Mouse (Mus musculus) embryonic facial prominence, embryonic 14.5 days (tissue): ENCODE measurements at regions not wholly inside any gene's neighbourhood (a gene's known extent, or its start where the extent isn't known, plus 50 kb on each side); places are given as distances from the start of the nearest gene placed in this dataset.

ENCODE experiments used
- ATAC-seq: fragments of 200-750 bp; cut with Nextera tagmentation; 2 replicates; pipeline ENCODE4 v1.8.0; 2017; ENCODE audit warnings: low read depth, moderate number of reproducible peaks, moderate TSS enrichment
- DNase-seq: peaks from one replicate; pipeline ENCODE4 v3.0.0-alpha.2; 2015; ENCODE audit warnings: low spot score
- H3K27ac ChIP-seq: fragments of 300-500 bp; sonication (generic); replicated peaks from 2 replicates; pipeline ENCODE4 v1.5.1; 2014; ENCODE audit warnings: low read depth, mild to moderate bottlenecking, low read length, moderate library complexity
- H3K27me3 ChIP-seq: fragments of 300-500 bp; sonication (generic); replicated peaks from 2 replicates; pipeline ENCODE4 v1.6.1; 2014; ENCODE audit warnings: low read length; ENCODE audit not compliant: control insufficient read depth, insufficient read depth
- H3K36me3 ChIP-seq: fragments of 300-500 bp; sonication (generic); 2 replicates; pipeline ENCODE4 v1.6.1; 2014; ENCODE audit warnings: low read length, mixed read lengths; ENCODE audit not compliant: control insufficient read depth, insufficient read depth
- H3K4me1 ChIP-seq: fragments of 300-500 bp; sonication (generic); 2 replicates; pipeline ENCODE4 v1.6.1; 2014; ENCODE audit warnings: antibody characterized with exemption, low read length; ENCODE audit not compliant: control insufficient read depth, insufficient read depth
- H3K4me2 ChIP-seq: fragments of 300-500 bp; sonication (generic); 2 replicates; pipeline ENCODE4 v1.6.1; 2014; ENCODE audit warnings: low read depth, mild to moderate bottlenecking, low read length, moderate library complexity, mixed read lengths
- H3K4me3 ChIP-seq: fragments of 300-500 bp; sonication (generic); 2 replicates; pipeline ENCODE4 v1.5.1; 2014; ENCODE audit warnings: low read depth, mild to moderate bottlenecking, low read length
- H3K9ac ChIP-seq: fragments of 300-500 bp; sonication (generic); 2 replicates; pipeline ENCODE4 v1.6.1; 2014; ENCODE audit warnings: low read depth, mild to moderate bottlenecking, low read length, moderate library complexity, mixed read lengths
- H3K9me3 ChIP-seq: fragments of 300-500 bp; sonication (generic); 2 replicates; pipeline ENCODE4 v1.6.1; 2016; ENCODE audit warnings: low read length; ENCODE audit not compliant: control insufficient read depth
- WGBS: fragments of 180-500 bp; shearing (Covaris S2); extraction: QIAGEN DNeasy Blood & Tissue Kit; methylation state at CpG from one replicate; pipeline ENCODE4 v1.1.7; 2014; 5-methylcytosine and 5-hydroxymethylcytosine counted together

DNA sequence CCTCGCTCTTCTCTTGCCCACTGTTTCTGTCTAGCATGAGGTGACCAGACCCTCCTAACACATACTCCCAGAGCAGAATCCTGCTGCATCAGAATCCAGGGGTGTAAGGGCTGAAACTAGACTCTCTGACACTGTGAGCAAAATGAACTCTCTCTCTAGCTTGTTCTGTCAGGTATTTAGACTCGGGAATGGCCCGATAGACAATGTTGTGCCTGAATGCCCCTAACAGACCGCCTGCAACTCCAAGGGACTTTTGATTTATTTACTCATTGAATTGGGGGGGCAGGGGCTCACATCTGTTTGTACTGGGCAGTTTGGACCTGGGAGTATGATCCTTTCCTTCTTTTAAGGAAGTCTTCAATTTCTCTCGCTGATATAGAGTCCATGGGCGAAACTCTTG lies 469.3 kb upstream of the Trpc7 start:
- Histone ChIP-seq H3K27ac (no peak overlapping the region), H3K27me3 (no peaks in the 10 kb centered on the region), H3K9me3 (no peaks in the 10 kb centered on the region), H3K4me2 (no peak overlapping the region), H3K4me3 (no peak overlapping the region), H3K36me3 (no peaks in the 10 kb centered on the region), H3K9ac (no peak overlapping the region), H3K4me1 (no peaks in the 10 kb centered on the region)
- 87% methylated on average over 6 of the region's 6 CpGs for WGBS
- no peak for DNase-seq
- no peak for ATAC-seq

DNA sequence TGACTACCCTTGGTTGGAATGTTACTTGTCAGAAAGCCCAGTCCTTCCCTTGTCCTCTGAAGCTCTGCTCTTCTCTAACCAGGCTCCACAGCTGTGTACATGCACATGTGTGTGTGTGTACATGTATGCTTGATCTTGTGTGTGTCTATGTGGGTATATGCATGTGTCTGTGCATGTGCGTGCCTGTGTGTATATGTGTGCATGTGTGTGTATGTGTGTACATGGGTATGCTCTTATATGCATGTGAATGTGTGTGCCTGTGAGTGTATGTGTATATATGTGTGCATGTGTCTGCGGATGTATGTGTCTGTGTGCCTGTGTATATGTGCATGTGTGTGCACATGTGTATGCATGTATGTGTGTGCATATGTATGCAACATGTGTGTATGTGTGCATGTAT lies 468.6 kb upstream of the Trpc7 start:
- ATAC-seq (no peak), DNase-seq (no peak)
- Histone ChIP-seq H3K9me3 (no peaks in the 10 kb centered on the region), H3K4me2 (no peak overlapping the region), H3K4me1 (no peaks in the 10 kb centered on the region), H3K9ac (no peak overlapping the region), H3K36me3 (no peaks in the 10 kb centered on the region), H3K27ac (no peak overlapping the region), H3K27me3 (no peaks in the 10 kb centered on the region), H3K4me3 (no peak overlapping the region)
- 100% methylated on average over 2 of the region's 2 CpGs for WGBS

DNA sequence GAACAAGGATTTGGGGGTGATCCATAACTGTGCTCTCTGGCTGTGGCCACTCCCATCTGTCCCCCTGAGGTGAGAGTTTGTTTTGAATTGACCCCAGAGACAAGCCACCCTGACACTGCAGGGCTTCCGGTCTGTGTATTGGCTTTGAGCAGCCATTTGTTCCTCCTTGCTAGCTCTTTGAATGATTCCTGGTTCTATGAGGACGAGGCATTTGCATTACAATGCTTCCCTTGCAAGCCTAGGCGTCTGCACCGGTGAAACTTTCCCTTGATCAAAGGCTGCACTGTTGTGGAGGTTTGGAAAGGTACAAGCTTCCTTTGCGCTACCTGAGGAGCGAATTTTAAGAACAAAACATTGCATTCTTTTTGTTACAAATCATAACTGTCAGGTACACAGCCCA lies 466.8 kb upstream of the Trpc7 start:
- DNase-seq (no peak), ATAC-seq (no peak)
- no peak overlapping the region for H3K4me2 ChIP-seq
- H3K27ac ChIP-seq: no peak overlapping the region
- no peaks in the 10 kb centered on the region for H3K36me3 ChIP-seq
- WGBS: 18% methylated on average over 6 of the region's 6 CpGs
- H3K27me3 ChIP-seq: no peaks in the 10 kb centered on the region
- no peak overlapping the region for H3K9ac ChIP-seq
- no peaks in the 10 kb centered on the region for H3K9me3 ChIP-seq
- H3K4me1 ChIP-seq: no peaks in the 10 kb centered on the region
- no peak overlapping the region for H3K4me3 ChIP-seq

DNA sequence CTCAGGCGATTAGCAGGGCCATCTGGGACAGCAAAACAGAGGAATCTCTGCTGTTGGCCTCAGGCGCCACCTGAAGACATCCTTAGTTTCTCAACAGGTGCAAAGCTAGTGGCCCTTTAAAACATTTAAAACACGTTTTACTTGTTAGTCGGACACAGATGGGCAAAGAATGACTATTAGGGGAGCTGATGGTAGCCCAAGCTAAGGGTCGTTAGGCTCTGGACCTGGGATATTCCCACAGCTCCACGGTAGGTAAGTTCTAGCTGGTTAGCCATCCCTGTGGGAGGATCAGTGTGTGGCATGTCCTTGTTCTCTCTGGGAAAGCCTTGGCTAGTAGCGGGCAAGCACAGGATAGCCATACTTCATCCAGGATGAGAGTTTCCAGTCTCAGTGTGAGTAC lies 465.5 kb upstream of the Trpc7 start:
- ATAC-seq (no peak), DNase-seq (no peak)
- 82% methylated on average over 7 of the region's 7 CpGs for WGBS
- no peak overlapping the region for H3K27ac ChIP-seq
- no peaks in the 10 kb centered on the region for H3K9me3 ChIP-seq
- no peak overlapping the region for H3K4me2 ChIP-seq
- H3K4me3 ChIP-seq: no peak overlapping the region
- no peaks in the 10 kb centered on the region for H3K27me3 ChIP-seq
- no peaks in the 10 kb centered on the region for H3K36me3 ChIP-seq
- H3K4me1 ChIP-seq: no peaks in the 10 kb centered on the region
- H3K9ac ChIP-seq: no peak overlapping the region

DNA sequence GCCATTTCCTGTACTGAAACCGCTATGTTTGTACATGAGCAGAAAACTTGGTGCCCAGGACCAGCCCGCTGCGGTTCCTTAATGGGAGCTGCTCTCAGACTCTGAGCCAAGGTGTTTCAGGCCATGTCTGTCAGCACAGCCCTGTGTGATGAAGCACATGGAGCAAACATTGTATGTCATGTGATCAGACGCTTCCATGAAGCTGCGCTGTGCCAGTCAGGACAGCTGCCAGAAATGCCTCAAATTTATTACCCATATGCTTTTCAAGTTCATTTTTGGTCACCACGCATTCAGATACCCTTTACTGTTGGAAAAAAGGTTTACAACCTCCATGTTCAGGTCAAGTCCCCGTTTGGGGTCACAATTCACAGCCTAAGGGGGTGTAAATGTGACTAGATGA lies 458.8 kb upstream of the Trpc7 start:
- WGBS: 73% methylated on average over 7 of the region's 7 CpGs
- DNase-seq: no peak
- Histone ChIP-seq H3K27ac (no peak overlapping the region), H3K9me3 (no peaks in the 10 kb centered on the region), H3K4me1 (no peaks in the 10 kb centered on the region), H3K4me2 (no peak overlapping the region), H3K4me3 (no peak overlapping the region), H3K9ac (no peak overlapping the region), H3K27me3 (no peaks in the 10 kb centered on the region), H3K36me3 (no peaks in the 10 kb centered on the region)
- ATAC-seq: no peak

DNA sequence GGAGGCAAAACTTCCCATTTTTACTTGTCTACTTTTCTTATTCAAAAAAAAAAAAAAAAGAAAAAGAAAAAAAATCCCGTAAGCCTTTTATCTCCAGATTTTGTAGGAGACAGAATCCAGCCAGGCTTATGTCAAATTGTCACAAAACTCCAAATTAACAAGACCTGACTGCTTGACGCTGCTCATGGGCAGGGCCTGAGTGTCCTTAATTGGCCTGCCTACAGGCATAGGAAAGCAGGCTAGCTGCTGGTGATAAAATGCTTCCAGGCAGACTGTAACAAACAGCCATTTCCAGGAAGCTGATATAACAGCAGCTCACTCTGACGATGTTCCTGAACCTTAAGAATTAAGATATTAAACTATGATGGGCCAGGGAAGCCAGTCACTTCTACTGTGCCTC lies 458.2 kb upstream of the Trpc7 start:
- 53% methylated on average over 3 of the region's 3 CpGs for WGBS
- H3K27me3 ChIP-seq: no peaks in the 10 kb centered on the region
- no peak for ATAC-seq

DNA sequence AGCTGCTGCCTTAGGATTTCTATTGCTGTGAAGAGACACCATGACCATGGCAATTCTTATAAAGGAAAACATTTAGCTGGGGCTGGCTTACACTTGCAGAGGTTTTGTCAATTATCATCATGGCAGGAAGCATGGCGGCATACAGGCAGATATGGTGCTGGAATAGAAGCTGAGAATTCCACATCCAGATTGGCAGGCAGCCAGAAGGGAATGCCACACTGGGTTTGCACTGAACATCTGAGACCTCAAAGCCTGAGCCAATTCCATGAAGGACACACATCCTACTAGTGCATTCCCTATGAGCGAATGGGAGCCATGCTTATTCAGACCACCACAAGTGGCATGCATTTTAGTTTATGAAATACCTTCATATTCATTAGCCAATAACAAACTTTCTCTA lies 455.0 kb upstream of the Trpc7 start:
- no peak overlapping the region for H3K4me2 ChIP-seq
- no peak overlapping the region for H3K27ac ChIP-seq
- H3K36me3 ChIP-seq: no peaks in the 10 kb centered on the region
- no peaks in the 10 kb centered on the region for H3K4me1 ChIP-seq
- WGBS: 82% methylated on average over 2 of the region's 2 CpGs
- ATAC-seq (no peak), DNase-seq (no peak)
- H3K9ac ChIP-seq: no peak overlapping the region
- H3K9me3 ChIP-seq: no peaks in the 10 kb centered on the region
- H3K4me3 ChIP-seq: no peak overlapping the region
- H3K27me3 ChIP-seq: no peaks in the 10 kb centered on the region

More for the DNA sequence above, 458.2 kb upstream of the Trpc7 start:
- no peak overlapping the region for H3K4me2 ChIP-seq
- no peak overlapping the region for H3K9ac ChIP-seq
- no peaks in the 10 kb centered on the region for H3K9me3 ChIP-seq
- H3K27ac ChIP-seq: no peak overlapping the region
- no peak for DNase-seq
- H3K36me3 ChIP-seq: no peaks in the 10 kb centered on the region
- no peak overlapping the region for H3K4me3 ChIP-seq
- no peaks in the 10 kb centered on the region for H3K4me1 ChIP-seq

DNA sequence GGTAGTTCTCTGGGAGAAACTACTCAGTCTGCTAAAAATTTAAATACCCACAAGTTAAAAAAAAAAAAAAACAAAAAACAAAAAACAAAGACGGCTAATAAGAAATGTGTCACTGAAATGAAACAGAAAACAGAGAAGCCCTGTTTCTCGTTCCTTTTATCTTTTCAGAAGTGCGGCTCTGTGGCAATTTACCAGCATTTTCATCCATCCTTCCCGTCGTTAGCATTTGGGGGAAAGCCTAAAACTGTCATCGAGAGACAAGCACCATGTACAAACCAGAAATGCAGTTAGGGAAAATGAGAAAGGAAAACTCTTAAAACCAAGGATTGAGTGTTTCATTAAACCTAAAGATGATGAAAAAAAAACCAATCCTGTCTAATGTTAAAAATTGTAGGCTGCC lies 442.9 kb upstream of the Trpc7 start:
- no peak overlapping the region for H3K9ac ChIP-seq
- no peak overlapping the region for H3K4me2 ChIP-seq
- no peaks in the 10 kb centered on the region for H3K4me1 ChIP-seq
- no peak overlapping the region for H3K4me3 ChIP-seq
- no peak overlapping the region for H3K27ac ChIP-seq
- DNase-seq (no peak), ATAC-seq (no peak)
- no peaks in the 10 kb centered on the region for H3K36me3 ChIP-seq
- 60% methylated on average over 6 of the region's 6 CpGs for WGBS
- H3K27me3 ChIP-seq: no peaks in the 10 kb centered on the region
- 0 out of 2 replicates have a peak, but pooled peaks cover 4% of the 10 kb centered on the region for H3K9me3 ChIP-seq

DNA sequence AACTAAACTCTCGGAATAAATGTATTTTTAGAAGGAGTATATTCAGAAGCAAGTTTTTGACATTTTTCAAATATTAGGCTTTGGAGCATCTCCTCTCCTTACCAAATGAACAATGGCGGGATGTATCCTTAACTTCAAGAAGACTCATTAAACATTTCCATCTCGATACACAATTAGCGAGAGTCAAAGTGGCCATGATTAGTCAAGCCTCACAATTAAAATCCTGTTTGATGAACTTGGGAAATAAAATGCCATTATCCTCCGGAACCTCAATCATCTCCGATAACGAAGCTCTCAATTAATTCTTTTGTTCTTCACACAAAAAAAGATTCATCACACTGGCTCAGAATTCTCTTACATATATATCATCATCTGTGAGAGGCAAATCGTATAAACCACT lies 440.8 kb upstream of the Trpc7 start:
- Histone ChIP-seq H3K4me3 (no peak overlapping the region), H3K27ac (no peak overlapping the region)
- WGBS: 94% methylated on average over 8 of the region's 8 CpGs

More for the DNA sequence above, 440.8 kb upstream of the Trpc7 start:
- ATAC-seq: no peak
- 0 out of 2 replicates have a peak, but pooled peaks cover 4% of the 10 kb centered on the region for H3K9me3 ChIP-seq
- no peaks in the 10 kb centered on the region for H3K27me3 ChIP-seq
- no peaks in the 10 kb centered on the region for H3K4me1 ChIP-seq
- H3K4me2 ChIP-seq: no peak overlapping the region
- H3K9ac ChIP-seq: no peak overlapping the region
- no peaks in the 10 kb centered on the region for H3K36me3 ChIP-seq
- no peak for DNase-seq
